Mouse (Mus musculus) embryonic facial prominence, embryonic 15.5 days (tissue): Measurements from ENCODE around the gene Ralgapa2. TPM values are rescaled to one million over a fixed set of nuclear protein-coding genes. Genes with fewer than 3 reads are reported as not detected.

ENCODE experiments used
- ATAC-seq: fragments of 200-750 bp; cut with Nextera tagmentation; 2 replicates; pipeline ENCODE4 v1.8.0; 2017; ENCODE audit warnings: low read depth, moderate TSS enrichment; ENCODE audit not compliant: insufficient number of reproducible peaks, low FRiP score, low TSS enrichment
- H3K27ac ChIP-seq: fragments of 300-500 bp; sonication (generic); replicated peaks from 2 replicates; pipeline ENCODE4 v1.5.1; 2015; ENCODE audit warnings: mild to moderate bottlenecking, inconsistent platforms
- H3K27me3 ChIP-seq: fragments of 300-500 bp; sonication (generic); 2 replicates; pipeline ENCODE4 v1.6.1; 2015; ENCODE audit warnings: inconsistent platforms
- H3K36me3 ChIP-seq: fragments of 300-500 bp; sonication (generic); 2 replicates; pipeline ENCODE4 v1.6.1; 2015; ENCODE audit warnings: mild to moderate bottlenecking, inconsistent platforms
- H3K4me1 ChIP-seq: fragments of 300-500 bp; sonication (generic); 2 replicates; pipeline ENCODE4 v1.6.1; 2015; ENCODE audit warnings: inconsistent platforms
- H3K4me2 ChIP-seq: fragments of 300-500 bp; sonication (generic); replicated peaks from 2 replicates; pipeline ENCODE4 v1.6.1; 2015; ENCODE audit warnings: mild to moderate bottlenecking, inconsistent platforms
- H3K4me3 ChIP-seq: fragments of 300-500 bp; sonication (generic); replicated peaks from 2 replicates; pipeline ENCODE4 v1.5.1; 2015; ENCODE audit warnings: mild to moderate bottlenecking, inconsistent platforms
- H3K9ac ChIP-seq: fragments of 300-500 bp; sonication (generic); 2 replicates; pipeline ENCODE4 v1.6.1; 2015; ENCODE audit warnings: inconsistent platforms
- H3K9me3 ChIP-seq: fragments of 300-500 bp; sonication (generic); replicated peaks from 2 replicates; pipeline ENCODE4 v1.6.1; 2016; ENCODE audit warnings: inconsistent platforms
- WGBS: fragments of 180-500 bp; shearing (Covaris S2); methylation state at CpG from one replicate; pipeline ENCODE4 v1.1.7; 2015; 5-methylcytosine and 5-hydroxymethylcytosine counted together
- polyA plus RNA-seq: library from polyadenylated mRNA; unstranded; fragments of >200 nt; fragmentation: Nextera tagmentation; extraction: Ambion mirVana; gene quantifications from 2 replicates; pipeline ENCODE4 v1.2.1, GENCODE M21; 2015

Ralgapa2 gene
- polyA plus RNA-seq, 1 experiment from 2014 or later = 5.5 TPM

GRCm38 (mm10) chr2:146256321-146256875 is 255.7 kb downstream of the Ralgapa2 start:
- WGBS = 63% methylated on average over 3 of the region's 3 CpGs
- no peak overlapping the region for H3K4me2 ChIP-seq

GRCm38 (mm10) chr2:146255636-146256035 is 256.5 kb downstream of the Ralgapa2 start:
- Histone ChIP-seq H3K4me1 (0 out of 2 replicates have a peak, but pooled peaks cover 7% of the 10 kb centered on the region), H3K9me3 (no peaks in the 10 kb centered on the region), H3K27ac (no peak overlapping the region), H3K36me3 (no peaks in the 10 kb centered on the region), H3K27me3 (no peaks in the 10 kb centered on the region), H3K9ac (no peak overlapping the region), H3K4me2 (no peak overlapping the region), H3K4me3 (no peak overlapping the region)
- no peak for ATAC-seq

More at GRCm38 (mm10) chr2:146256321-146256875, 255.7 kb downstream of the Ralgapa2 start:
- Histone ChIP-seq H3K4me3 (no peak overlapping the region), H3K4me1 (0 out of 2 replicates have a peak, but pooled peaks cover 7% of the 10 kb centered on the region), H3K9me3 (no peaks in the 10 kb centered on the region), H3K27ac (no peak overlapping the region), H3K36me3 (no peaks in the 10 kb centered on the region), H3K9ac (no peak overlapping the region), H3K27me3 (no peaks in the 10 kb centered on the region)
- ATAC-seq = no peak

GRCm38 (mm10) chr2:146254387-146254786 is 257.8 kb downstream of the Ralgapa2 start:
- Histone ChIP-seq H3K9ac (no peak overlapping the region), H3K4me2 (no peak overlapping the region), H3K4me1 (0 out of 2 replicates have a peak, but pooled peaks cover 4% of the 10 kb centered on the region), H3K36me3 (no peaks in the 10 kb centered on the region), H3K4me3 (no peak overlapping the region), H3K27ac (no peak overlapping the region), H3K9me3 (no peaks in the 10 kb centered on the region), H3K27me3 (no peaks in the 10 kb centered on the region)
- ATAC-seq = no peak
- WGBS = 77% methylated on average over 1 of the region's 1 CpGs

DNA sequence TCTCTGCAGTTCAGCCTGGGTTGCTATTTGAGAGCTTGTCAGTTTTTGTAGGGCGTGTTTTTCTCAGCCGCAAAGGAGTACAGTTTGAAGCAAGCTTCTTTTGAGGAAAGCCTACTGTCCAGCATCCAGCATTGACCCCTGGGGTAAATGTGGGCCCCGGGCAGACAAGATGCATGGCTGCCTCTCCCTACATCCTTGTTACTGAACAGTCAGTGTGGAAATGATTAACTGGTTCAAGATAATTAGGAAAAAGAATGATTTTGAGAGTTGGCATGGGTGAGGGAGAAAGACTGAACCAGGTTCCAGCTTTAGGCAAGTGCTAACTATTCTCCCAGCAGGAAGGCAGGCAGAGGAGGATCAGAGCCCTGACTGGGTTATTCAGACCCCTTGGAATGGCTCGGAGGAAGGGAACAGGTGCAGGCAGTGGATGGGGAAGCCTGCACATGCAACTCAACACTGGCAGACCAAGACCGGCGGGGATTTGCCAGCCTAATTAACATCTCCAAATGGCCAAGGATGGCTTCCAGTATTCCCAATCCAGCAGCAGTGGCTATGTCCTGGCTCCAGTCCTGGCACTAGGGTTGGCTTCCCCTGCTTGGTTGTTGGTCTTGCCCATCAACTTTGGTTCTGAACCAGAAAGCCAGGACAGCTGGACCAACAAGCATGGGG is 261.8 kb downstream of the Ralgapa2 start:
- Histone ChIP-seq H3K27ac (no peak overlapping the region), H3K4me2 (no peak overlapping the region), H3K36me3 (no peaks in the 10 kb centered on the region), H3K4me1 (0 out of 2 replicates have a peak, but pooled peaks cover 3% of the 10 kb centered on the region), H3K4me3 (no peak overlapping the region), H3K27me3 (no peaks in the 10 kb centered on the region), H3K9ac (no peak overlapping the region), H3K9me3 (no peaks in the 10 kb centered on the region)
- ATAC-seq = no peak
- 74% methylated on average over 6 of the region's 6 CpGs for WGBS

DNA sequence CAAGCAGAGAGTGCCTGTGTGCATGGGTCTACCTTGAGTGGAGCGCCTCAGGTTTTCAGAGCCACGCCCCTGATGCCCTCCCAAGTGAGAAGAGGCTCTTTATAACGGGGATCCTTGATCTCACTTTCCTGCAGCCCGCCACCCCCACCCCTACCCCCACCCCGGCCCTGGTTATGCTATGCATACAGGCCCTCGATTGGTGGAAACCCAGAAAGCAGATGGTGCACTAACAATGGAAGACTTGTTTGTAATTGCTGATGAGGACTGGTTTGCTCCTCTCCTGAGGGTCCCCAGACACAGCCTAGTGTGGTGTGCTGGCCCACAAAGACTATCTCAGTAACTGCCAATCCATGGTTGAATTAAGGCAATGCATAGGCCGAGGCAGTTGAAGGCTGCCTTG is 263.1 kb downstream of the Ralgapa2 start:
- Histone ChIP-seq H3K27me3 (no peaks in the 10 kb centered on the region), H3K27ac (no peak overlapping the region), H3K4me2 (no peak overlapping the region), H3K9ac (no peak overlapping the region), H3K4me3 (no peak overlapping the region), H3K36me3 (no peaks in the 10 kb centered on the region), H3K4me1 (0 out of 2 replicates have a peak, but pooled peaks cover 5% of the 10 kb centered on the region), H3K9me3 (no peaks in the 10 kb centered on the region)
- WGBS = 76% methylated on average over 7 of the region's 7 CpGs
- ATAC-seq = no peak

DNA sequence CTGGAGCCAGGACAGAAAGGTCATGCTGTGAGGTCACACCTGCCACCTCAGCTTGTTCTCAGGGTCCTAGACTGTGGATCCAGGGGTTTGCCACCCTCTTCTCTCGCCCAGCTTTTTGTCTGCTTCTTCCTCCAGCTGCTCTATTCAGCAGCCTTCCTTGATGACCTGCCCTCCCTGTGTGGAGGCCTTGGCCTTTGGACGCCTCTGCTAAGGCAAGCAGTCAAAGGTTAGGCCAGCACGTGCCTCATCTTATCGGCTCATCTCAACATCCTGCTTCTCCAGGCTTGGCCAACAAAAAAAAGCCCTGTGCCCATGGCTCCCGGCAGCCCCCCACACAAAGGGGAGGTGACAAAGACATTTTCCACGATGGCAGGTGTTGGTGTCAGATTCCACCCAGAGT is 264.6 kb downstream of the Ralgapa2 start:
- 0 out of 2 replicates have a peak, but pooled peaks cover 5% of the 10 kb centered on the region for H3K4me1 ChIP-seq
- H3K9ac ChIP-seq = no peak overlapping the region
- H3K4me2 ChIP-seq = no peak overlapping the region
- WGBS = 39% methylated on average over 6 of the region's 6 CpGs
- H3K36me3 ChIP-seq = no peaks in the 10 kb centered on the region
- no peaks in the 10 kb centered on the region for H3K9me3 ChIP-seq
- no peaks in the 10 kb centered on the region for H3K27me3 ChIP-seq
- no peak for ATAC-seq
- H3K27ac ChIP-seq = no peak overlapping the region
- no peak overlapping the region for H3K4me3 ChIP-seq

GRCm38 (mm10) chr2:146246409-146247075 is 265.6 kb downstream of the Ralgapa2 start:
- Histone ChIP-seq H3K27ac (no peak overlapping the region), H3K4me2 (no peak overlapping the region), H3K27me3 (no peaks in the 10 kb centered on the region), H3K4me3 (no peak overlapping the region), H3K9me3 (no peaks in the 10 kb centered on the region), H3K4me1 (0 out of 2 replicates have a peak, but pooled peaks cover 5% of the 10 kb centered on the region), H3K36me3 (no peaks in the 10 kb centered on the region), H3K9ac (no peak overlapping the region)
- 69% methylated on average over 4 of the region's 4 CpGs for WGBS
- ATAC-seq = no peak

DNA sequence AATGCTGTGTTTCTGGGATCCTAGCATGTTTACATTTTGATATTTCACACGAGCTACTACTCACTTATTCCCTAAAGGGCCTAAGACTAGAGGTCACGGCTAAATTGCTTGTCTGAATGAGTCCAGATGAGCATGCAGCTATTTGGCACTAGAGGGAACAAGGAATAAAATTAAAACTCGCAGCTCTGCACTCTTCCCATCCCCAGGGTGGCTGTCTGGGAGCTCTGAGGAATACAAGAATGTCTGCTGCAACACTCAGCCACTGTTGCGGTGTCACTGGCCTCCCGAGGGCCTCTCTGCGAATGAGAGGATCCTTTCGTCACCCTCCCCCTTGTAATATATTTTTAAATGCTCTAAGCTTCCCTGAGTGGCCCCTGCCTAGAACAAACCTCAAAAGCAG is 266.7 kb downstream of the Ralgapa2 start:
- 0 out of 2 replicates have a peak, but pooled peaks have one; percentile 35 for ATAC-seq
- Histone ChIP-seq H3K27ac (no peak overlapping the region), H3K27me3 (no peaks in the 10 kb centered on the region), H3K36me3 (no peaks in the 10 kb centered on the region), H3K4me1 (0 out of 2 replicates have a peak, but pooled peaks cover 5% of the 10 kb centered on the region), H3K4me2 (no peak overlapping the region), H3K9me3 (no peaks in the 10 kb centered on the region), H3K9ac (no peak overlapping the region), H3K4me3 (no peak overlapping the region)
- 40% methylated on average over 7 of the region's 7 CpGs for WGBS

- no peak for ATAC-seq
- H3K9me3 ChIP-seq = no peaks in the 10 kb centered on the region
- WGBS = 96% methylated on average over 2 of the region's 2 CpGs
- no peak overlapping the region for H3K4me3 ChIP-seq
- no peak overlapping the region for H3K27ac ChIP-seq
- 0 out of 2 replicates have a peak, but pooled peaks cover 5% of the 10 kb centered on the region for H3K4me1 ChIP-seq
- H3K27me3 ChIP-seq = no peaks in the 10 kb centered on the region
- H3K4me2 ChIP-seq = no peak overlapping the region
- no peaks in the 10 kb centered on the region for H3K36me3 ChIP-seq
- H3K9ac ChIP-seq = no peak overlapping the region
Measured at GRCm38 (mm10) chr2:146244049-146244448, 268.1 kb downstream of the Ralgapa2 start.

- Histone ChIP-seq H3K27me3 (no peaks in the 10 kb centered on the region), H3K4me3 (no peak overlapping the region), H3K27ac (no peak overlapping the region), H3K4me1 (no peaks in the 10 kb centered on the region), H3K9me3 (no peaks in the 10 kb centered on the region), H3K4me2 (no peak overlapping the region), H3K9ac (no peak overlapping the region), H3K36me3 (no peaks in the 10 kb centered on the region)
- WGBS = 87% methylated on average over 4 of the region's 4 CpGs
- no peak for ATAC-seq
Measured at GRCm38 (mm10) chr2:146239196-146239747, 272.9 kb downstream of the Ralgapa2 start.

DNA sequence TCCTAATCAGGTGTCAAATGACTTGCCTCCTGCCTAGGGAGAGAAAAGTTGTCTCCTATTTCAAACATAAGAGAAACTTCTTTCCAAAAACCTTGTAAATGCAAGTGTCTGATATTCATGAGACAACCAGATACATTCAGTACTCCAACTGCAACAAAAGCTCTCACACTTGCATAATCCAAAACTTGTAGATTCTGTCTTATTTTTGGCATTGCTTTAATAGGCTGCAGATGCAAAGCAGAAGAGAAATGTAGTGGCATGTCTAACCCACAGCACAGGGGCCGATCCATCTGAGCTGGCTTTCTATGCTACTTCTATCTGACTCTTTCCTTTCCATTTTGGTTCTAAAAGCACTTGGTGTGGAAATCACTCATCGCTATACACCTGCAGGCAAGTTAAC is 280.7 kb downstream of the Ralgapa2 start:
- Histone ChIP-seq H3K9me3 (no peaks in the 10 kb centered on the region), H3K4me3 (no peak overlapping the region), H3K27ac (no peak overlapping the region), H3K4me2 (no peak overlapping the region), H3K36me3 (no peaks in the 10 kb centered on the region), H3K27me3 (peaks cover 27% of the 10 kb centered on the region), H3K4me1 (no peaks in the 10 kb centered on the region), H3K9ac (no peak overlapping the region)
- 57% methylated on average over 2 of the region's 2 CpGs for WGBS
- no peak for ATAC-seq
